Mouse (Mus musculus): ENCODE results near the gene Ptges3l. TPM values are rescaled to one million over a fixed set of nuclear protein-coding genes. Genes with fewer than 3 reads are reported as not detected.
"Not testable (repeated sequence)": the region's sequence is repeated elsewhere in the genome, so short reads cannot be mapped to it uniquely, and the experiment has no call there.

The Ptges3l gene
- polyA plus RNA-seq (2016; fragmentation: Nextera tagmentation; extraction: Ambion mirVana), result 3.0 and 5.9 TPM in 2 replicates

DNA sequence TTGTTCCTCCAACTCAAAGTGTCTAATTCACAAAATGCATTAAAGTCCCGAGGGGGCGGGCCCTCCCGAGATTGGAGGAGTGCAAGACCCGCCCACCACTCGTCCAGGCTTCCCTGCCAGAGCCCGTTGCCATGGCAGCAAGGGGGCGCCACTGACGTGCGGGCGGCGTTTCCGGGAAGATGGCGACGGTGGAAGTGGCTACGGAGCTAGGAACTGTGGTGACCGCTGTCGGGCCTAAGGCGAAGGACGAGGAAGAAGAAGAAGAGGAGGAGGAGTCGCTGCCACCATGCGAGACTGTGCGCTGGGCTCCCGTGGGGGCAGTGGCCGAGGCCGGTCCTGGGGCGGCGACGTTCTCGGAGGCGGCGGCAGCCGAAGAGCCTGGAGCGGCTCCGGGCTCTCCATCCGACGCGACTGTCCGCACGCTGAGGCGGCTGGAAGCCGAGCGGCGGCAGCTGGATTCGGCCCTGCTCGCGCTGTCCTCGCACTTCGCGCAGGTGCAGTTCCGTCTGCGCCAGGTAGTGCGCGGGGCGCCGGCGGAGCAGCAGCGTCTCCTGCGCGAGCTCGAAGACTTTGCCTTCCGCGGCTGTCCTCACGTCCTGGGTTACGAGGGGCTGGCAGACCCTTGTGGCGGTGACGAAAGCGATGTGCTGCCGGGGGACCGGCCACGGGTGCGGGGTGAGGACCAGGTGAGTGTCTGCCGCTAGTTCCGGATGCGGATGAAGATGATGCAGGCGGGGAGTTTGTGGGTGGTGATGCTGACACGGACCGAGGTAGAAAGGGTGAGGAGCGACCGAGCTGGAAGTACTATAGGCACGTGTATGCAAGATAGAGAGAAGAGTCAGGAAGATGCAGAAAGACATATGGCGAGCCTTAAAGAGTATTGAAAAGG, at the start of gene Ptges3l, which contains the start of gene Rundc1:
Gene Ptges3l (minus strand): TSS at position 409 of the 889 bp plus-strand sequence.
Gene Rundc1 (plus strand): TSS at position 161 of the 889 bp plus-strand sequence.
- H3K9ac ChIP-seq, result peak within 1 kb of the TSS; percentile 73
- H3K27me3 ChIP-seq, result 0 out of 2 replicates have a peak, but pooled peaks cover 4% of the 10 kb centered on the region
- peak within 1 kb of the TSS; percentile 91 for H3K27ac ChIP-seq
- WGBS, result under 1% methylated on average over 81 of the region's 81 CpGs
- peaks cover 26% of the 10 kb centered on the region for H3K4me1 ChIP-seq
- peaks cover 13% of the 10 kb centered on the region for H3K36me3 ChIP-seq
- H3K4me2 ChIP-seq (replicated peaks), result peak within 1 kb of the TSS; percentile 92
- peak; percentile 92 for ATAC-seq (ENCODE audit: low FRiP score)
- peak within 1 kb of the TSS; percentile 91 for H3K4me3 ChIP-seq
- no peaks in the 10 kb centered on the region for H3K9me3 ChIP-seq (replicated peaks)

DNA sequence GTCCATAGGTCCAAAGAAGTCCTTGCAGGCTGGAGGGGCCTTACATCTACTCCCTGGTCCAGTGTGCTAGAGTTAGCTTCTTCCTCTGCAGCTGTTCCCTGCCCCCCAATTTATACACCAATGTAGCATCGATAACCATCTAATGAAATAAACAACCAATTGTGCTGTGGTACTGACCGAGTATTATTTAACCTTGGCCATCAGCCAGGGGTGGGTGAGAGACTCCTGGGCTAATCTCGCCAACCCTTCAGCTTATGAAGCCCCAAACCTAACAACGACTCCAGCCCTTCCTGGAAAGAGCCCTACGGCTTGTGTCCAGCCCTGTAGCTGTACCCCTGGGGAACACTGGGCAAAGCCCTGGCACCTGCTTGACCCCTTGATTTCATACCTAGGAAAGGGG, 49.2 kb upstream of the Ptges3l start:
- H3K36me3 ChIP-seq, result peaks cover 11% of the 10 kb centered on the region; the same call in 1 of the 2 replicates
- H3K27me3 ChIP-seq, result no peaks in the 10 kb centered on the region
- H3K4me2 ChIP-seq (replicated peaks), result no peak overlapping the region
- no peaks in the 10 kb centered on the region for H3K9me3 ChIP-seq (replicated peaks)
- no peak overlapping the region for H3K9ac ChIP-seq
- peaks cover 55% of the 10 kb centered on the region for H3K4me1 ChIP-seq
- H3K27ac ChIP-seq, result peak overlapping the region; percentile 42
- ATAC-seq (ENCODE audit: low FRiP score), result no peak
- WGBS, result 70% methylated on average over 5 of the region's 5 CpGs
- H3K4me3 ChIP-seq, result no peak overlapping the region

GRCm38 (mm10) chr11:101473686-101474085, 48.6 kb upstream of the Ptges3l start:
- peaks cover 11% of the 10 kb centered on the region; the same call in 1 of the 2 replicates for H3K36me3 ChIP-seq
- H3K4me3 ChIP-seq; H3K9ac ChIP-seq; H3K27me3 ChIP-seq; H3K4me2 ChIP-seq (replicated peaks); ATAC-seq (ENCODE audit: low FRiP score); H3K9me3 ChIP-seq (replicated peaks): not testable (repeated sequence)
- H3K27ac ChIP-seq, result peak overlapping the region; percentile 42
- H3K4me1 ChIP-seq, result peaks cover 54% of the 10 kb centered on the region
- 87% methylated on average over 1 of the region's 1 CpGs for WGBS

- ATAC-seq (ENCODE audit: low FRiP score), result no peak
- no peak overlapping the region for H3K9ac ChIP-seq
- no peak overlapping the region for H3K4me2 ChIP-seq (replicated peaks)
- H3K27ac ChIP-seq, result peak overlapping the region; percentile 46
- H3K4me3 ChIP-seq, result no peak overlapping the region
- peaks cover 11% of the 10 kb centered on the region; the same call in 1 of the 2 replicates for H3K36me3 ChIP-seq
- no peaks in the 10 kb centered on the region for H3K27me3 ChIP-seq
- 47% methylated on average over 7 of the region's 7 CpGs for WGBS
- H3K4me1 ChIP-seq, result peaks cover 51% of the 10 kb centered on the region
- no peaks in the 10 kb centered on the region for H3K9me3 ChIP-seq (replicated peaks)
These were observed 47.2 kb upstream of the Ptges3l start for GRCm38 (mm10) chr11:101472336-101472735.

DNA sequence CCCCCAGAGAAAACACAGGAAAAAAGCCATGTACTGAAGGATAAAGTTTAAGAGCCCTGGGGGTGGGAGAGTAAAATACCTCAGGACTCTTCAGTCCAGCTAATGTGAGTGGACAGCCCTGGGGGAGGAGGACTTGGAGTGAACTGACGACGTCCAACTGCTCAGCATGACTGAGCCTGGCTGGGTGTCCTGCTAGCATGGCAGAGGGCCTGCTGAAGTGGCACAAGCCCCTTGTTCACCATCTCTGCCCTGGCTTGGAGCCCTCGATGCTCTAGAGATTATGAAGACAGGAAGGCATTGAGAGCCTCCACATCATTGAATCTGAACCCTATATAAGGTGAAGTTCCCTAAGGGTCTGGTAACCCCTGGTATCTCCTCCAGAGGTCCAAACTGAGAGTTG, 46.8 kb upstream of the Ptges3l start:
- Histone ChIP-seq H3K9ac (no peak overlapping the region), H3K36me3 (peaks cover 11% of the 10 kb centered on the region; the same call in 1 of the 2 replicates), H3K4me1 (peaks cover 51% of the 10 kb centered on the region)

DNA sequence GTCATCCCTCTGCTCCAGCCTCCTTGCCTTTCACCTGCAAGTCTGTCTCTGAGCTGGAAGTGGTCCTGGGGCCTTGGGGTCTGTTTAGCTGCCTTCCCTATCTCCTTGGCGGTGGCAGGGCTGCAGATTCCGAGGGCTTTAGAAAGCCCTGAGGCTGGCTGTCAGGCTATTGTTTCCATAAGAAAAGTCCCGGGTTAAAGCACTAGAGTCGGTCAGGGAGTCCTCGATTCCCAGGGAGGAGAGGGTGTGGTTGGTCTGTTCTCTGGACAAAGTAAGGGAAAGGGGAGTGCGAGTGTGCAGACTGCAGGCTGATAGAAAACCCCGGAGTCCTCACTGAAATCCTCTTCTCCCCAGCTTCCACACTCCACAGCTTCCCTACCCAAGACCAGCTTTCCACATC, 45.1 kb upstream of the Ptges3l start:
- no peak for ATAC-seq (ENCODE audit: low FRiP score)
- peak overlapping the region; percentile 51 for H3K9ac ChIP-seq
- 17% methylated on average over 7 of the region's 7 CpGs for WGBS
- peak overlapping the region; percentile 74 for H3K27ac ChIP-seq
- H3K27me3 ChIP-seq, result no peaks in the 10 kb centered on the region
- peak overlapping the region; percentile 47 for H3K4me2 ChIP-seq (replicated peaks)
- H3K36me3 ChIP-seq, result peaks cover 11% of the 10 kb centered on the region; the same call in 1 of the 2 replicates
- H3K4me3 ChIP-seq, result peak overlapping the region; percentile 22
- H3K9me3 ChIP-seq (replicated peaks), result no peaks in the 10 kb centered on the region
- H3K4me1 ChIP-seq, result peaks cover 60% of the 10 kb centered on the region

More for the DNA sequence above, 46.8 kb upstream of the Ptges3l start:
- WGBS, result 59% methylated on average over 3 of the region's 3 CpGs
- H3K4me3 ChIP-seq, result no peak overlapping the region
- H3K9me3 ChIP-seq (replicated peaks), result no peaks in the 10 kb centered on the region
- H3K4me2 ChIP-seq (replicated peaks), result no peak overlapping the region
- no peaks in the 10 kb centered on the region for H3K27me3 ChIP-seq
- ATAC-seq (ENCODE audit: low FRiP score), result no peak
- peak overlapping the region; percentile 46 for H3K27ac ChIP-seq

DNA sequence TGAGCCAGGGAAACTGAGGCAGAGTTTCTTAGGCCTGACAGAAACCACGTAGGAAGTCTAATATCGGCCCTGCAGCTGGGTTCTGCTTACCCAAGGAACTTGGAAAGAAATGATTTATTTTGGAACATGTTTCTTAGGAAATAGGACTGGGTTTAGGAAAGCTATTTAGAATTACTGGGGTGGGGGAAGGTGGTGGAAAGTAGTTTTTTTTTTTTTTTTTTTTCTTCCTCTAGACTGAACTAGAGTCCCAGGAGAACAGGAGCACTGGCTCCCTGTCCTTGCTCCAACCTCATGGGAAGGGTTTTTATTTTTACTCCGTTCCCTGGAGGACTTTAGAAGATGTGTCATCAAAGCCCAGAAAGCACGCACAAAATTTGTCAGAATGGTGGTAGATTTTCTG, 44.0 kb upstream of the Ptges3l start:
- ATAC-seq (ENCODE audit: low FRiP score), result no peak
- no peaks in the 10 kb centered on the region for H3K9me3 ChIP-seq (replicated peaks)
- no peak overlapping the region for H3K27ac ChIP-seq
- peaks cover 11% of the 10 kb centered on the region; the same call in 1 of the 2 replicates for H3K36me3 ChIP-seq
- H3K27me3 ChIP-seq, result no peaks in the 10 kb centered on the region
- H3K4me3 ChIP-seq, result peak overlapping the region; percentile 78
- 55% methylated on average over 4 of the region's 4 CpGs for WGBS
- H3K4me2 ChIP-seq (replicated peaks), result peak overlapping the region; percentile 74
- H3K4me1 ChIP-seq, result peaks cover 62% of the 10 kb centered on the region
- H3K9ac ChIP-seq, result peak overlapping the region; percentile 94

DNA sequence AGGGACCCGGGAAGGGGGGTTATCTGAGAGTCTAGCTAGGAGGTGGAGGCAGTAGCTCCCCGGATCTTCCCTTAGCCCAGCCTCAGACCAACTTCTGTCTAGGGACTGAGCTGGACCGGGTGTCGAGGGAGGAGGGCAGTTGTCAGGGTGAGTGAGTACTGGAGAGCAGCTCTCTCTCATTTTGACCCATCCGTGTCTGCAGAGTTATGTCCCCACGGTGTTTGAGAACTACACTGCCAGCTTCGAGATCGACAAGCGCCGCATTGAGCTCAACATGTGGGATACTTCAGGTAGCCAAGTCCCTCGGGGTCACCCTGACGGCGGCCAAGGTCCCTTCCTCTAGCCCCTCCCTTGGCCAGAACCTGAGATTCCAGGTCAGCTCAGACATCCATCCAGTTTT, 43.6 kb upstream of the Ptges3l start:
- Histone ChIP-seq H3K4me3 (peak overlapping the region; percentile 78), H3K9me3 (replicated peaks) (no peaks in the 10 kb centered on the region), H3K27me3 (no peaks in the 10 kb centered on the region), H3K4me1 (peaks cover 64% of the 10 kb centered on the region), H3K36me3 (peaks cover 11% of the 10 kb centered on the region; the same call in 1 of the 2 replicates), H3K9ac (peak overlapping the region; percentile 94), H3K27ac (peak overlapping the region; percentile 93), H3K4me2 (replicated peaks) (peak overlapping the region; percentile 74)
- under 1% methylated on average over 13 of the region's 13 CpGs for WGBS
- ATAC-seq (ENCODE audit: low FRiP score), result no peak; the same call in 1 of the 2 replicates

DNA sequence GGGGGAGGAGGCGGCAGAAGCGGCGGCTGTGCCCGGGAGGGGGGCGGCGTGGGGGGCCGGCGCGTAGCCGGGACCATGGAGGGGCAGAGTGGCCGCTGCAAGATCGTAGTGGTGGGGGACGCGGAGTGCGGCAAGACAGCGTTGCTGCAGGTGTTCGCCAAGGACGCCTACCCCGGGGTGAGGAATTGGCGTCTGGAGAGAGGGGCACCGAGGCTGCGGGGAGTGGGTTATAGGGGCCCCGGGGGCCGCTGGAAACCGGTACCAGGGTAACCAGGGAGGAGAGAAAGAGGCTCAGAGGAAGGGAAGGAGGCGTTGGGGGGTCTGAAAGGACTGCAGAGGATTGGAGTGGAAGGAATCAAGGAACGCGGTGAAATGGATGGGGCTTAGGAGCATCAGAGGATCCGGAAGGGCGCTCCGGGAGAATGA, 43.1 kb upstream of the Ptges3l start:
- H3K4me3 ChIP-seq, result peak overlapping the region; percentile 78
- ATAC-seq (ENCODE audit: low FRiP score), result peak; percentile 42
- H3K27me3 ChIP-seq, result no peaks in the 10 kb centered on the region
- H3K9ac ChIP-seq, result peak overlapping the region; percentile 94
- H3K4me1 ChIP-seq, result peaks cover 69% of the 10 kb centered on the region
- H3K9me3 ChIP-seq (replicated peaks), result no peaks in the 10 kb centered on the region
- H3K4me2 ChIP-seq (replicated peaks), result peak overlapping the region; percentile 74
- H3K36me3 ChIP-seq, result peaks cover 11% of the 10 kb centered on the region; the same call in 1 of the 2 replicates
- peak overlapping the region; percentile 93 for H3K27ac ChIP-seq
- under 1% methylated on average over 29 of the region's 31 CpGs for WGBS

DNA sequence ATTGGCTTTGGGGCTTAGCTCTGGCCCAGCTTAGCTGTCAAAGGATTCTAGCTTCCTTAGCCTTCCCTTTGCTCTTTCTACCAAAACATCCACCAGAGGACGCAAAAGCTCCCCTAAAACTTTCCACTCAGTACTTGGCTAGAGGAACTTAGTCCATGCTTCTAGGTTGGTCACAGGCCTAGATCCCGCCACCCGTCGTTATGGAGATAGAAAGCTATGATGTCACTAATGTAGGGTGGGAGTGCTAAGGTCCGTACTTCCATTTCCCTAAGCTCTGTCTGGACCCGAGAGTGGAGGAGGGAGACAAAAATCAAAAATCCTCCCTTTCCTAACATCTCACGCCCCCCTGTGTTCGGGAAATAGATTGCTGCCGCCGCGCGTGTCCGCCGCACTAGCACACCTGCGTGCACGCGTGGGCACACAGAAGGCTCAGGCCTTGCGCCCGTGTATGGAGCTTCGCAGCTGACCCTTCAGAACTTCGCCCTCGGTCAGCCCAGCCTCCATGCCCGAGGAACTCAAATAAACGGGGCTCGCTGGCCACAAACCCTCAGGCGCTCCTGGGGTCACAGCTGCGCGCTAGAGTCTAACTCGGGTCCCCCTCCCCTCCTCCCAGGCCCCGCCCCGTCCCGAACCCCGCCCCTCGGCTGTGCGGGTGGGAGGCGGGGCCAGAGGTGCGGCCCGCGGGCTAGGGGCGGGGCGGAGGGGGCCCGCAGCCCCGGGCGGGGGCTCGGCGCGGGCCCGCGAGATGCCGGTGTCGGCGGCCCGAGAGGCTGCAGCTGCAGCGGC, 42.5 kb upstream of the Ptges3l start:
- peak overlapping the region; percentile 94 for H3K9ac ChIP-seq
- no peaks in the 10 kb centered on the region for H3K27me3 ChIP-seq
- H3K4me2 ChIP-seq (replicated peaks), result peak overlapping the region; percentile 74
- peak overlapping the region; percentile 93 for H3K27ac ChIP-seq
- peaks cover 12% of the 10 kb centered on the region; the same call in 1 of the 2 replicates for H3K36me3 ChIP-seq
- WGBS, result 1% methylated on average over 54 of the region's 54 CpGs
- peaks cover 71% of the 10 kb centered on the region for H3K4me1 ChIP-seq
- peak; percentile 69 for ATAC-seq (ENCODE audit: low FRiP score)
- H3K9me3 ChIP-seq (replicated peaks), result no peaks in the 10 kb centered on the region
- peak overlapping the region; percentile 78 for H3K4me3 ChIP-seq

DNA sequence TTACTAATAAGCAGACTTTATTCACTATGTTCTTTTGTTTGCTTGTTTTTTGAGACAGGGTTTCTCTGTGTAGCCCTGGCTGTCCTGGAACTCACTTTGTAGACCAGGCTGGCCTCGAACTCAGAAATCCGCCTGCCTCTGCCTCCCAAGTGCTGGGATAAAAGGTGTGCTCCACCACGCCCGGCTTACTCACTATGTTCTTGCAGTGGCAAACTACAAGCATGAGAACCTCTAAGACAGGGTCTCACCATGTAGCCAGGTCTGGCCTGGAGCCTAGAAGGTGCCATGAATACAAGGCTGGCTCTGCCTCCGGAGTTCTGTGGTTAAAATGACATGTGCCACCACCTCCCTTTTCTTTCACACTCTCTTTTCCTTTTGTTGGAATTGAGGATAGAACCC, 41.4 kb upstream of the Ptges3l start:
- not testable (repeated sequence) for ATAC-seq (ENCODE audit: low FRiP score); H3K9me3 ChIP-seq (replicated peaks); H3K27me3 ChIP-seq; H3K27ac ChIP-seq
- Histone ChIP-seq H3K4me2 (replicated peaks) (peak overlapping the region; percentile 83), H3K9ac (peak overlapping the region; percentile 91; the same call in 1 of the 2 replicates), H3K4me3 (peak overlapping the region; percentile 92), H3K4me1 (peaks cover 69% of the 10 kb centered on the region), H3K36me3 (peaks cover 23% of the 10 kb centered on the region)
- WGBS, result 58% methylated on average over 5 of the region's 5 CpGs
